Mouse (Mus musculus) kidney, postnatal 25 days (tissue): ENCODE measurements at regions not wholly inside any gene's neighbourhood (a gene's known extent, or its start where the extent isn't known, plus 50 kb on each side); places are given as distances from the start of the nearest gene placed in this dataset.

ENCODE experiments used
- DNase-seq, 2 experiments: peaks; one replicate each; pipeline ENCODE4 v3.0.0; 2021; ENCODE audit warnings: mixed read lengths in 2 of 2

- DNase-seq, result no peak
Measured at GRCm38 (mm10) chr13:75204417-75204816, 114.8 kb downstream of the Pcsk1 start.

- DNase-seq, result no peak
Measured at GRCm38 (mm10) chr13:75223944-75224343, 134.3 kb downstream of the Pcsk1 start.

GRCm38 (mm10) chr13:75225581-75226297 is 136.1 kb downstream of the Pcsk1 start:
- peak; percentile 41 to 57 for DNase-seq

- peak; percentile 68 to 84 for DNase-seq
Measured at GRCm38 (mm10) chr13:75227616-75228277, 138.1 kb downstream of the Pcsk1 start.

- peak; percentile 48 to 49 for DNase-seq
Measured at GRCm38 (mm10) chr13:75236424-75236823, 146.8 kb downstream of the Pcsk1 start.
